Mouse (Mus musculus): ENCODE measurements around the gene Lbr.
"Not testable (repeated sequence)": the region's sequence is repeated elsewhere in the genome, so short reads cannot be mapped to it uniquely, and the experiment has no call there.

Gene Lbr

DNA sequence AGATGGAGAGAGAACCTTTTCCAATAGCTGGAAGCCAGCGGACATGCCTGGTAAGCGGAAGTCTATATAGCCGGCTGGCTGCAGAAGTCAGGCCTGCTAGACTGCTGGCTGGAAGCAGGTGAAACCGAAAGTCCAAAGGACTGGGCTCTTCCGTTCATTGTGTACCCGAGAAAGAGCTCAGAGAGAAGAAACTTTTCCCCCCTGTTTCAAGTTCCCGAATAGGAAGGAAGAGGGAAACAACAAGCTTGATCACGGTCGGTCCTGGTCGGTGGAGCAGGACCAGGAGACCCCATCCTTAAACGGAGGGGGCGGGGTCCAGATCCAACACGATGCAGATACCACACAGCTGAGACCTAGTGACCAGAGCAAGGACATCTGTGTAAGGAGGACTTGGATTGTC is 9.6 kb upstream of the Lbr start:
- peak; percentile 49 to 70 for DNase-seq (ENCODE audit: low spot score in 2 of 2)

DNA sequence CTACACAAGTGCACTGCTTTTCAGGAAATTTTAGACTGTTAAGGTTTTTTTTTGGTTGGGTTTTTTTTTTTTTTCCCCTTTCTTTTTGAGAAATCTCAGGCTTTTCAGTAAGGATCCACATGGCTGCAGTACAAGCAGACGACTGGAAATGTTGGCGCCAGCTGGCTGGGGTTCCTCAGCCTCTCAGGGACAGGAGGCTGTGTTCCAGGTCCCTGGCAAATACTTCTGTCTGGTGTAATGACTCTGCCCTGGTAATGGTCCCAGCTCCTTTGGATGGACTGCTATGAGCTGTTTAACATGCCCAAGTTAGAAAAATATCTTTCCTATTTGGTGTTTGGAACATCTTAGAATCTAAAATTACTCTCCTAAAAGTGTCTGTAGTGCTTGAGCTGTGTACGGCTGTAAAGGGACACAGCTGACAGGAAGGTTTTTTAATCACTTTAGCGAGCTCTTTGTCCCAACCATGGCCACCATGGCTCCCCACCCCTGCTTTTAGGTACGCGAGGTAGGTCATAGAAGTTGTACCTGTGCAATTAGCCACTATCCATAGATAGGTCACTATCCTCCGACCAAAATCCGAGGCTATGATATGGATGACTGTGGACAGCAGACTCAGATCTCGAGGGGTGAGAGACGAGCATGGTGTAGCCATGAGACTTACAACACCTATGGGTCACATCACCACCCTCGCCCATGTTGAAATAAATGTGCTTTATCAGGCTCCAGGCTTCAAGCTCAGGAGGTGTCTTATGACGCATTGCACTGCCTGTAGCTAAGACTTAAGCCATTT is 8.9 kb upstream of the Lbr start:
- DNase-seq (ENCODE audit: low spot score in 2 of 2) = peak; percentile 67 to 69

DNA sequence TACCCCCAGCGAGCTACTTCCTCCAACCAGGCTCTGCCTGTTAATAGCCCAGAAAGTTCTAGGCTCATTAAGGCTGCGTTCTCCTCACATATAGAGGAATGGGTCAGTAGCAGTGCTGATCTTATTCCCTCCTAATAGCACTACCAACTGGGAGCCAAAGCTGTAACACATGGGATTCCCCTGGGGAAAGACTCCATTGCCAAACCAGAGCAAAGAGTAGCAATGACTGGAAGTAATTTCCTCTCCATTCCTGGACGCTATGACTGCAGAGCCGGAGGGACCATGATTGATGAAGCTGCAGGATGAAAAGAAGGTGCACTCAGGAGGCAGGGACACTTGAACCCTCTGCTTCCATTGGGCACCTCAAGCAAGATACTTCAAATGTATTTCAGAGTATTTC is 7.6 kb upstream of the Lbr start:
- DNase-seq (ENCODE audit: low spot score in 2 of 2) = no peak

DNA sequence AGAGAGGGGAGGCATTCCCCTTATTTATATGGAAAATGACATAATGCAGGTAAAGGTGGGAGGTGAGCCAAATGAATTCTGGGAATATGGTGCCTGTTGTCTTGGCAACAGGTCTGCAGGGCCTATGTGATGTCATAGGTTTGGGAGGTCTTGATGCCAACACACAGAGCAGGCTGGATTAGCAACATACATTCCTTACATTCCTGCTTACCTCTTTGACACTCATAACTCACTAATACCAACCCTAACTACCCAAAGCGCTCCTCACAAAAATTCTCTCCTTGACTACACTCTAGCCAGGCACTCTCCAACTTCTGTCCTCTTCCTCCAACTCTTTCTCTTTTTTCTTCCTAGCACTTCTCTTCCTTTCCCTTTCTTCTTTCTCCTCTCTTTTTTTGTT is 5.4 kb upstream of the Lbr start:
- no peak for DNase-seq (ENCODE audit: low spot score in 2 of 2)

DNA sequence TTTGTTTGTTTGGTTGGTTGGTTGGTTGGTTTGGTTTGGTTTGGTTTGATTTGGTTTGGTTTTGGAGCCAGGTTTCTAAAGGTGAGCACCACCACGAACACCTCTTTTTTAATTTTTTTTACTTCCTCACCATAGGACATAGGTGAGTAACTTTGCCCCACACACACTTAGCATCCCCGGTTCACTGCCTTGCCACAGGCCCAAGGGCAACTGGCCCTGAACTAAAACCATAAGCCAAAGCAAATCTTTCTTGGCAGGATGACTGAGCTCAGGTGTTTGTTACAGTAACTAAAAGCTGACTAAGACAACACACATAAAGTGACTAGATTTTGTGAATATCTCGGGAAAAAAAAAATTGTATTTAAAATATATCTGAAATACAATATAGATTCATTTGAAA is 4.5 kb upstream of the Lbr start:
- no peak for DNase-seq (ENCODE audit: low spot score in 2 of 2)

- peak in 1 of 2 experiments; percentile 20 for DNase-seq (ENCODE audit: low spot score in 2 of 2)
These were observed 2.9 kb upstream of the Lbr start for GRCm38 (mm10) chr1:181845767-181846166.

- DNase-seq (ENCODE audit: low spot score in 2 of 2) = no peak
These were observed 2.2 kb upstream of the Lbr start for GRCm38 (mm10) chr1:181844874-181845547.

GRCm38 (mm10) chr1:181841864-181842672 is 778 bp downstream of the Lbr start:
- DNase-seq (ENCODE audit: low spot score in 2 of 2) = peak; percentile 96 to 97

- no peak for DNase-seq (ENCODE audit: low spot score in 2 of 2)
These were observed 1.4 kb downstream of the Lbr start for GRCm38 (mm10) chr1:181841396-181841795.

GRCm38 (mm10) chr1:181839746-181840366 is 3.0 kb downstream of the Lbr start:
- DNase-seq (ENCODE audit: low spot score in 2 of 2) = peak in 1 of 2 experiments; percentile 44

DNA sequence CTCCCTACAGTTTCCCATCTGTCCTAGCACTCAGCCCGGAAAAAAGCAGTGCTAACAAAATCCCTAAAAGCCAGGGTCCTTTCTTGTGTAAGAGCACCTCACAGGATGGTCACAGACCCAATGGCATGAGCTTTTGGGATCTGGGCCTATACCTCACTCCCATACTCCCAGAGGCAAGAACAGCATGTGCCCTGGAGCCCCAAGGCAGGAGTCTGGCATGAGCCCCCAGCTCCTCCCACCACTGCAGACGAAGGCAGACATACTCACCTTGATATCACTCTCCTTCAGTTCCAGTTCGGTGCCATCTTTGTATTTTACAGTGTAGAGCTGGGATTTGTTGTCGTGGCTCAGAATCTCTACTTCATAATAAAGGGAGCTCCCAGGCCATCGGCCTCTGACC is 4.7 kb downstream of the Lbr start:
- no peak for DNase-seq (ENCODE audit: low spot score in 2 of 2)

DNA sequence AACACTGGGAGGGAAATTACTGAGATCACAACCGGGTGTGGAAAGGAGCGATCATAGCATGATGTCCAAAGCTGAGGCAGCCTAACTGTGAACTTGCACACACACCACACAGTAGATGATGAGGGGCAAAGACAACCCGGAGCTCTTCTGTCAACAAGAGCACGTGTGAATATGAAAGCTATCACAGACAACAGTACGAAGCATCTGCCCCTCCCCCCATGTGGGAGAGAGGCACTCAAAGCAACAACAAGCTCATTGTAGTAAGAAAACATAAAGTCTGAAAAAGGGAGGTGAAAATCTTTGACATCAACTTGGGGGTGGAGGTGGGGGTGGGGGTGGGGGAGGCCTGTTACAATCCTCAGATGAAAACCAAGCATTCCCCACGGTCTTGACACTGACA is 9.7 kb downstream of the Lbr start:
- DNase-seq (ENCODE audit: low spot score in 2 of 2) = no peak

GRCm38 (mm10) chr1:181832720-181833119 is 10.1 kb downstream of the Lbr start:
- no peak for DNase-seq (ENCODE audit: low spot score in 2 of 2)

GRCm38 (mm10) chr1:181828365-181828764 is 14.5 kb downstream of the Lbr start:
- no peak for DNase-seq (ENCODE audit: low spot score in 2 of 2)

DNA sequence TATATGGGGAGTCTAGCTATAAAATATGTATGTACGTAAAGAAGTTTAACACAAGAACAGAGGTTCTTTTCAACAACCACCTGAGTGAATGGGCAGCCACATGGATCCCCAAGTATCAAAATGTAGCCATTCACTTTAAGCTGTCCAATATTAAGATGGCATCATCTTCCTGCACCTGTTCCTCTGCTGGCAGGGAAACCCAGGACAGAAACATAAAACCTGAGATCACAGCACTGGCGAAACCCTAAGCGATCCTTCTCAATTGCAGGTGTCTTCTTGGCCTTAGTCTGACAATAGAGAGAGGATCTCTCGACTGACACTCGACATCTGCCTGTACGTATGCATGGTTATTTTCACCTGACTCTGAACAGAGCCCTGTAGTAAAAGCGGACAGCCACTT is 16.1 kb downstream of the Lbr start:
- no peak for DNase-seq (ENCODE audit: low spot score in 2 of 2)

DNA sequence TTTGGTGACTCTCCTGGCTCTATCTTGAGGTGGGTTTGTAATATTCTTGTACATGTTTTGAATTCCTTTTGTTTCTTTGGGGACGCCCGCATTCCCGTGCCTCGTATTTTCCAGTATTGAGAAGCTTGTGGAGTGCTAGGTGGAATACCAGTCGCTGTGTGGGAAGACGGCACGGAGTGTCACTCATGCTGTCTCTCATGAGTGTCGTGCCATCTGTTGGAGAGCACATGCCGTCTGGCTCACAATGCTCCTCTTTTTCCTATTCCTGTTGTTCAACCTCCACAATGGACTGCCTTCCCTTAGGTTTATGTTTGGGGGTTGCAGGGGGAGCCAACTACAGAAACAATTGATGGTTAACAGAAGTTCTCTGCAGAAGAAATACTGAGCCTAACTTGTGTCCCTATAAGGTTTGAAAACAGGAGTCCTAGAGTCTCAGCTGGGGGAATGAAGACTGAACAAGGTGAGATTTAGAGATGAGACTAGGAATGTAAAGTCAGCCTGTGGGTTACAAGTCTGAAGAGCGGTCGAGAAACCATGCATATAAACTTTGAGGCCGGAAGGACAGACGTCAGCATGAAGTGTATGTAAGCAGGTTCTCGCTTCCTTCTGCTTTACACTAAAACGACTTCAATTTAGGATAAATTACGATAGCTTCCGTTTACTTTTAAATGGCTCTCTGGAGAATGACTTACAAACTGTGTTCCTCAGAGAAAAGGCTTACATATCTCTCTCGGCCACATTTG is 31.2 kb downstream of the Lbr start:
- no peak for DNase-seq (ENCODE audit: low spot score in 2 of 2)

GRCm38 (mm10) chr1:181800667-181801066 is 42.2 kb downstream of the Lbr start:
- no peak for DNase-seq (ENCODE audit: low spot score in 2 of 2)

DNA sequence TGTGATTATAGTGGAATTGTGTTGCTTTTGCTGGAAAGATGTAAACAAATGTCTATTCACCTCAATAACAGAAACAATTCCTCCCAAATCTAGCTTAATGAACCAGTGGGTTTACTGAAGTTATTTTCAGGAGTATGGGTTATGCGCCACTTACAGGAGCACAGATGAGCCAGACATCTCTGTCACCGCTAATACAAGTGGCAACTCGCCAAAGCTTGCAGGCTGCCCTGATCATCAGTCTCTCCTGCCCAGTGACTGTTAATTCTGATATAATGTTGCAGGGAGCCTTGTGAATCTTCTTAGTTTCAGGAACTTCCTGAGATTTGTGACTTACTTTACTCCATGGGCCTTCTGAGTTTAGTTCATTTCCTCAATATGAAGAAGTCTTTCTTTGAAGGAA is 42.9 kb downstream of the Lbr start:
- no peak for DNase-seq (ENCODE audit: low spot score in 2 of 2)

DNA sequence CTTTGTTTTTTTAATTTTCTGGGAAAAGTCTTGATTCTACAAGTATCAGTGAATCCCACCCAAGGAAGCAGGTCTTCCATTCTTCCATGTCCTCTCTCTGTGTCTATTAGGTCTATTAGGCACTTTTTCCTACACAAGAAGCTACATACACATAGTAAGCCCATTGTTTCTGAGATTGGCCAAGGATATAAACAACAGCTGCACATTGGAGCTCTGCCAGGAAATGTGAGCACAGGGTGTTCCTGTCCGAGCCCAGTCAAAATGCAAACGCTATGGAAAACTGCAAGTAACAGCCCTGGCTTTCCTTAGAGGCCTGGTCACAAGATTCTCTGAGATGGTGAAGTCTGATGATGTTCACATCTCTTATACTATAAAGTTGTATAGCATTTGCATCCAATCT is 49.3 kb downstream of the Lbr start:
- peak; percentile 70 to 79 for DNase-seq (ENCODE audit: low spot score in 2 of 2)

GRCm38 (mm10) chr1:181789952-181790351 is 52.9 kb downstream of the Lbr start:
- DNase-seq (ENCODE audit: low spot score in 2 of 2) = no peak

GRCm38 (mm10) chr1:181782600-181782999 is 60.2 kb downstream of the Lbr start:
- DNase-seq (ENCODE audit: low spot score in 2 of 2) = not testable (repeated sequence)

Data from heart, adult 9 months (tissue).